Mouse (Mus musculus) right cerebral cortex, postnatal 25 days (tissue): Measurements from ENCODE around the gene Ap2a1.

Experiments used
- DNase-seq: peaks from one replicate; pipeline ENCODE4 v3.0.0; 2022

The Ap2a1 gene

DNA sequence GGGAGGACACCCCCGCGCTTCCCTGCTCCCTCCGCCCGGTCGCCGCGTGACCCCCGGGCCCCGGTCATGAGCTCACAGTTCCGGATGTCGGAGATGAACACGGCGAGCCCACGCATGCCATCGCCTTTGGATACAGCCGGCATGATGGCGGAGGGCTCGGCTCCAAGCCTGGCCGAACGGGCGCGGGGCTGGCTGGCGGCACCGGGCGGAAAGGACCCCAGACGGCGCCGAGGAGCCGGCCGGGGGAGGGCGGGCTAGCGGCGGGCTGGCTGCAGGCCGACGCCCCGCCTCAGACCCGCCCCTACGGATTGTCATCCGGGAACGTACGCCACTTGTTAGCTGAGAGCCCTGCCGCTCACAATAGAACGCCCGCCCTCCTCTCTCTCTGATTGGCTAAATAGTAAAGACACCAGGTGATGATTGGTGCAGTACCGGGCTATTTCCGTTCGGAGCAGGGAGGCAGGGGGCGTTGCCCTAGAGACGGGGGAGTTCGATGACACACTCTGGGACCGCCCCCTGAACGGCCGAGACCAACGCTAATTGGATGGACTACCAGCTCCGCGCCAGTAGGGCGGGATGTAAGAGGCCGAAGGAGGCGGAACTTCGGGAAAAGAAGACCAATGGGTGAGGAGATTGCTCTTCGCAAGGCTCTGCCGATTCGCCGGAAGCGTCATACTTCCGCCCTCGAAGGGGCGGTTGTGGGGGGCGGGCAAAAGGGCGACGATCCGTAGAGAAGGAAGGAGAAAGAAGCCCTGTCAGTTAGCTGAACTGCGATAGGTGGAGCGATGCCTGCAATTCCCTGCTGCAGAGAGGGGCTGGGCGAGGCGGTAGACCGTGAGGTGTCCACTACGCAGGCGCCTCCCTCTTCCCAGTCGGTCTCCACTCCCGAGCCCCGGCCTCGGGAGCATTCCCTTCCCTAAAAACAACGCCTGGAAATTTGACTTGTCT is at the start of gene Ap2a1:
Ap2a1 (minus strand) TSS at position 293 of the 948 bp plus-strand sequence.
- DNase-seq: peak; percentile 100

DNA sequence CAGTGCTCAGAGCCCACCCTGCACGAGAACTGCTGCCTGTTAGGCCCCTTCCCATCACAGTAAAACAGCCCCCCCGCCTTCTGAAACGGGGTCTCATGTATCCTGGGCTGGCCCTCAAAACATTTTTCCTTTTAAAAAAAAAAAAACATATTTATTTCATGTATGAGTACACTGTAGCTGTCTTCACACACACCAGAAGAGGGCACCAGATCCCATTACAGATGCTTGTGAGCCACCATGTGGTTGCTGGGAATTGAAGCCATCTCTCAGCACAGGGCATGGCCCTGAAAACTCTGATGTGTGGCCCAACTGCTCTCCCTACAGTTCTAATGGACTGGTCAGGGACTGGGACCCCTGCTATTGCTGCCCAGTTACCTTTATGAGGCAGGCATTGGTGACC is 49.0 kb upstream of the Ap2a1 start:
- DNase-seq: no peak

DNA sequence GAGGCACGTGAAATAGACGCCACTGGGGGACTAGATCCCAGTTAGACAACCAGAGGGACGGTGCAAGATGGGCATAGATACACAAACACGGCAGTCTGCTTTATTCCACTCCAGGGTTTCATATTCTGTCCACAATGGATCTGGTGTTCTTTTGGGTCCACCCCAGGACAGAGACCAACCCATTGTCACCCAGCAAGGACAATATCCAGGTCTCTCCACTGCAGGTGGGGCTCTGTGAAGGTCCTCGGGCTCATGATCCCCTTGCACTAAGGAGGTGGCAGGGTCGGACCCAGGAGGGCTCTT is 45.8 kb upstream of the Ap2a1 start:
- DNase-seq: no peak

DNA sequence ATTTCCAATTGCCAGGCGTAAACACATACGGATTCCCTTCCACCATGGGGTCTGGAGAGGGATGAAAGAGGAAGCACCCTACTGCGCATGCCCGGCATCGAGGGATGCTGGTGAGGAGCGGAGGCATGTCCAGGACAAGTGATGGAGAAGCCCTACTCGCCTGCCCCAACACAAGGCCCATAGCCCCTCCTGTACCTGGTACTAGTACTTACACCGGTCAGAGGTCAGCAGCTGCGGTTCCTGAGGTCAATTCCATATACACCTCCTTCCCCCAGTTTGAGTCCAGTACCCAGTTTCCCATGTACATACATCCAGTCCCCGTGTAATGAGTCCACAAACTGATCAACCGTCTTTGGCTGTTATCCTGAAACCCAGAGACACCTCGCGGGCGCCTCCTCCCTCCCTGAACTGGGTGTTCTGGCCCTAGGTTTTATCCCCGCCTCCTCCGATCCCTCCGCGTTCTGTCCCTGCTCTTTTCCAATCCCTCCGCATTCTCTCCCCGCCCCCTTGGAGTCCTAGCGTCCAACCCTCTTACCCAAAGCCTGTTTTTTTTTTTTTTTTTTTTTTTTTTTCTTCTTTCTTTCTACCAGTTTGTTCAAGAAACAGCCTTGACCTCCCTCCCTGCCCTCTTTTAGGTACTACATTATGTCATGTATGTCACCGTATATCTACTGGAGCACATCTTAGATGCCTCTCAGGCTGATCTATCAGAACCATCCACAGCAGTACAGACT is 45.3 kb upstream of the Ap2a1 start, which contains the start of gene Cpt1c:
Cpt1c (minus strand) TSS at position 469 of the 734 bp plus-strand sequence.
- peak; percentile 84 for DNase-seq

DNA sequence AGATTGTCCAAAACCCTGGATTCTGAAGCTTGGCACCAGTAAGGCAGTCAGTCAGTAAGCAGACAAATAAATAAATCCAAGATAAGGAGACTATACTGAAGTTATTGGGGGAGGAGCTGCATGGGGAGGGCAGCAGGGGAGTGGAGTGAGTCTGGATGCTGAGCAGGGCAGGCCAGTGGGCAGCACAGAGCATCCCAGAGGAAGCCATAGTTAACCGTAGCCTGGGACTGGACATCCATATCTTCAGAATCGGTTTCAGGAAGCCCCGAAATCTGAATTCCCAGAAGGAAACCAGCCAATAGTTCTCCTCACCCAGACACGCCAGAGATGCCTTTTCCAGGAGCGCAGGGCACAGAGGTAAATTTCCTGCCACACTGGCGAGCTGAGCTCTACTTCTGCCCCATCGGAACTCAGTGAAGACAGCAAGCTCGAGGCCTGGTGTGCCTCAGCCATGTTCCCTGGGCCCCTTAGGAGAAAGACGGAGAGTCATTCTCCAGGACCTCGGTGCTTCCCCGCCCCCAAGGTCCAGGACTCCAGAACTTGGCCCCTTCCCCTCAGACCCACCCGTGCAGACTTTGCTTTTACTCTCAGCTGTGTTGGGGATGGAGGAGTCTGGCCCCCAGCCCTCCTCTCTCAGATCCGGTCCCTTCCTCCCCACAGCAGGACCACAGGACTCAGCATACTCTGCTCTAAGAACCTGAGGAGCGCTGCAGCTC is 44.3 kb upstream of the Ap2a1 start:
- DNase-seq: no peak

DNA sequence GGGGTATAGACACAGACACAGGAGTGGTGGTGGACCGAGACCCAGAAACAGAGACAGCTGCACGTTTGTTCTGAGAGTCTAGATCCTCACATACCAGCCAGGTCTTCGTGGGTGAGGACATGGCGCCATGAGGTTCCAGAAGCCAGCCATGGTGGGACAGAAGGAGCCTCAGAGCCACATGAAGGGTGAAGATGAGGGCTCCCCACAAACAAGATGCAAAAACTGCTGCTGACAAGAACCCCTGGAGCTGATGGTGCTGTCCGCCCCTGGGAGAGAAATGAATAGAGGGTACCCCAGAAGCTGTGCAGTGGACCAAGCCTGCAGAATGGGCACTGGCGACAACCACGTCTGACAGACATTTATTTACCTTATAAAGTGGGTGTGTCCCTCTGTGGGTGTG is 41.8 kb upstream of the Ap2a1 start:
- DNase-seq: no peak

DNA sequence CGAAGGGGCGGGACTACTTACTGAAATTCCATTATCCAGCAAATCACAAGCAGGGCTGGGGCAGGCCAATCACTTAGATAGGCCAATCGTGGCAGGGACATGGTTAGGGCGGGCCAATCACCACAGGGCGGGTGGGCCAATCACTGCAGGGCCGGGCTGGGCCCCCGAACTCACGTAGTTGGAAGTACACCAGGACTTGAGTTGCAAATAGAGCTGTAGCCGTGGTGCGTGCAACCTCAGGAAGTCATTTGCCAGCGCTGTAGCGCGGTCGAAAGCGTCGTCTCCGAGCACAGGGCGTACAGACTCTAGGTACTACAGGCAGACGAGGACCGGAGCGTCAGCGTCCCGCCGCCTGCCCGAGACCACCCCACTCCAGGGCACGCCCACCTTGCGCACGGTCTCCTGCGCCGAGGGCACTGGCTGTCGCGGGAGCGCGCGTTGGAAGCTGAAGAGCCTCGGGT is 41.0 kb upstream of the Ap2a1 start:
- peak; percentile 81 for DNase-seq

DNA sequence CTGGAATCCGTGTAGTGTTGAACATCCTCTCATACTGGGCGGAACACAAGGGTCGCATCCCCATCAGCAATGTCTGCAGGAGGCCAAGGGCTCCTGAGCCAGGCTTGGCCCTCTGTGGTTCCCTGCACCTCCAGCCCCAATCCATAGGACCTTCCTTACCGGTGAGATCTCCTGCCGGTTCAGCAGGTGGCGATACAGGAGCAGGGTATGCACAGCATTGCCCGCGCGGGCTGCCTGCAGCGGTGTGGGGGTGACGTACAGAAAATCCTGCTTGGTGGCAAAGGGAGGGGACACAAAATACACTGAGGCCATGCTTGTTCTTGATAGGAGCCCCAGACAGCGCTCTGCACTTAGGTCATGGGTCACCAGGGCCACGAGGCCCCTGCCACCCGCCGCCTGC is 37.3 kb upstream of the Ap2a1 start:
- DNase-seq: no peak

DNA sequence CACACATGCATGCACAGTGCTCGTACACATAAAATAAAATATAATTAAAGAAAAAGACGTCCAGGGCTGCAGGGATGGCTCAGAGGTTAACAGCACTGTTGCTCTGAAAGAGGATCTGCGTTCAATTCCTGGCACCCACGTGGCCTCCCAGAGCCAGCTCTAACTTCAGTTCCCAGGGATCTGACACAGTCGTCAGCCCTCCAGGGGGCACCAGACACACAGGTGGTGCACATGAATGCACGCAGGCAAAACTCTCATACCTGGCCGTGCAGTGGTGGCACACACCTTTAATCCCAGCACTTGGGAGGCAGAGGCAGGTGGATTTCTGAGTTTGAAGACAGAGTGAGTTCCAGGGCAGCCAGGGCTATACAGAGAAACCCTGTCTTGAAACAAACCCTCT is 36.7 kb upstream of the Ap2a1 start:
- no peak for DNase-seq

DNA sequence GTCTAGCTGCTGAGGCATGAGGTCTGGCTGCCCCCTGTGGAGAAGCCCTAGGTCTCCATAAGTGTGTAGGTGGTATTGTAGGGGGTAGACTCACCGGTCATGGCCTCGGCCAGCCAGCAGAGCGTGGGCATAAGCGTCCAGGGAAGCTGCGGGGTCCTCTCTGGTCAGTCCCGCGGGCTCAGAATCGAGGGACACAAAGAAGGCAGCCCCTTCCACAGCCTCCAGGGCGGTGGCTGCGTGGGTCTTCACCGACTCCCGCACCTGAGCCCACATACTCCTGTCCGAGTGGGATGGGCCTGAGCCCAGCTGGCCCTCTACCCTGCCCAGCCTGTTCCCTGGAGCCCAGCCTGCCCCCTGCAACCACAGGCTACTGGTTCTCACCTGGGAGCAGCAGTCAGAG is 35.7 kb upstream of the Ap2a1 start:
- no peak for DNase-seq

DNA sequence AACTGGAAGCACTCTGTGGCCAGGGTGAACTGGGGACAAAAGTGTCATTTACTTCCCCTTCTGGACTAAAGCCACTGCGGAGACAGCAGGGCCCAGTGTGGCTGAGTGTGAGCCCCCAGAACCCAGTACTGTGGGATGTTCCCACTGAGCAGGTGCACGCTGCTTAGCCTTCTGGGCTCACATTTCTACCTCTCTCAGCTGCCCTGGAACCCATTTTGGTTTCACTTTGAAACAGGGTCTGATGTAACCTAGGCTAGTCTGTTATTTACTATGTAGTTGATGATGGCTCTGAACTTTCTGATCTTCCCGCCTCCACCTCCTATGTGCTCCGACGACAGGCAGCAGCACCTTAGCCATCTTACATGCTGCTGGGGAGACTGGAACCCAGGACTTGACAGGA is 33.5 kb upstream of the Ap2a1 start:
- no peak for DNase-seq

DNA sequence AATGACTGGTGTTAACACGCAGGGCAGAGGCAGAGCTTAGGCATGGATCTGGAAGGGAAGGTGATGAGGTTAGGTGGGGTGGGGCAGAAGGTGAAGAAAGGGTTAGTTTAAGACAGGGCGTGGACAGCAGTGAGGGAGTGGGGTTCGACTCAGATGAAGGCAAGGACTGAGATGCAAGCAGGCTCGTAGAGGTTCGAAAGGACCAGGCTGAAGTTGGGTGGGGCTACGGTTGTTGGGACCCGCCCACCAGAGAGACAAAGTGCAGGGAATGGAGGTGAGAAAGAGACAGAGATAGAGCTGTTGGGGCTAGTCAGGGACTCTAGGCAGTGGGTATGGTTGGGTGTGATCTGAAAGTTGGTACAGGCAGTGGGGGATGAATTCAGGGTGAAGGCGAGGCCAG is 33.0 kb upstream of the Ap2a1 start:
- no peak for DNase-seq

DNA sequence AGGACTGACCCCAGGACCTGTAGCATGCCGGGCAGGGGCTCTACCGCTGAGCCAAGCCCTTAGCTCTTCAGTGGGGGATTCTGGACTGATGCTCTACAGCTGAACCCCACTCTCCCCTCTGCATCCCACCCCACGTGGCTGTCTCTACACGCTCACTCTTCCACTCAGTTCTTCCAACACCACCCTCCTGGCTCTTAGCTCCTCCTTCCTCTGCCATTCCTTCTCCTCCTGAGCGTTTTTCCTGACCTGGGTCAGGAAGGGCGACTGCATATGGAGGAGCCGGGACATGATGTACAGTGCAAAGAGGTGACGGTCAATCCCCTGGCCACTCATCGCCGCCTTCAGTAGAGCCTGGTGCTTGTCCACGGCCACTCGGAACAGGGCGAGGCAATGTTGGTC is 31.2 kb upstream of the Ap2a1 start:
- no peak for DNase-seq

DNA sequence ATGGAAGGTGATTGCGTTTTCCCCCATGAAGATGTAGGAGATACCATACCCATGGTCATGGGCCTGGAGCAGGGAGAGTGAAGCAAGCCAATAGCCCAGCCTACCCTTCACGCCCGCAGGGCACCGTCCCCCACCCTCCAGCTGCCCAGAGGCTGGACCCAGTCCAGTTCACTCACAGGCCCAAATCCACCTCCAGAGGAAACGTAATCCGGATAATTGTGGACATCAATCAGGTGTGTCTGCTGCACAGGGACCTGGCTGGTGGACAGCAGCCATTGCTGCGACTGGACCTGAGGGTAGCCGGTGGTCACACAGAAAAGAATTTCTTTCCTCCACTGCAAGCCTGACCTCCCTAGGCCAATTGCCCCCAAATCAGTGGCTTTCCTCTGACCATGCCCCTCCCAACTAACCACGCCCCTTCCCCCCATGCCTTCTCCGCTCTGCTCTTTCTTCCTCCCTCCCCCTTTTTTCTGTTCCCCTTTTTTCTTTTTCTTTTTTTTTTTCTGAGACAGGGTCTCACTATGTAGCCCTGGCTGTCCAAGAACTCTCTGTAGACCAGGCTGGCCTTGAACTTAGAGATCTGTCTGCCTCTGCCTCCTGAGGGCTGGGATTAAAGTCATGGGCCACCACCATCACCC is 30.7 kb upstream of the Ap2a1 start:
- no peak for DNase-seq

DNA sequence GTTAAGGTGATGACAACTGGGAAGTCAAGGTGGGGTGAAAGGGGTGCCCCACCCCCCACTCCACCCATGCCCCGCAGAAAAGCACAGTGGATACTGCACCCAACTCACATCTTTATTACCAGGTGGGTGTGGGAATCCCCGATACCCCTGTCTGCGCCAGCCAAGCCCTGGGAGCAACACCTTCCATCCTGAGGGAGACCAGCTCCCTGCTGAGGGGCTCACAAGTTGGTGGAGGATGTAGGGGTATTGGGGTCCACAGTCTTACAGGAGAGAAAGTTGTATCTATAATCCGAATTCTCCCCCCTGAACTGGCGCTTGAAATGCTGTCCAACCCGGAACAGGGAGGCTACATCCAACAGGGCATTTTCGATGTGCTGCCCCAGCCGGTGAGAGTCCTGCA is 30.0 kb upstream of the Ap2a1 start:
- DNase-seq: no peak

DNA sequence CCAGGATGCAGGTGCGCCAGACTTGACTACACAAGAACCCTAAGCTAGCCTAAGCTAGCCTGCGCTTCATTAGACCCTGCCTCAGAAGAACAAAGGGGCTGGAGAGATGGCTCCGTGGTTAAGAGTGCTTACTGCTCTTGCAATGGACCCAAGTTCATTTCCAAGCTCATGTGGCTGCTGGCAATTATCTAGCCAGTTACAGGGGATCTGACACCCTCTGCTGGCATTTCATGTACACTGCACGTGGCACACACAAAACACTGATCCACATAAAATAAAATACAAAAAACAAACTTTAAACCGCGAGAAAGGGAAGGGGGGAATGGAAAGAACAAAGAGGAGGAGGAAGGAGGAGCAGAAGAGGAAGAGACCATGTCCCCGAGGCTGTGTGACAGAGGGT is 28.9 kb upstream of the Ap2a1 start:
- DNase-seq: no peak

DNA sequence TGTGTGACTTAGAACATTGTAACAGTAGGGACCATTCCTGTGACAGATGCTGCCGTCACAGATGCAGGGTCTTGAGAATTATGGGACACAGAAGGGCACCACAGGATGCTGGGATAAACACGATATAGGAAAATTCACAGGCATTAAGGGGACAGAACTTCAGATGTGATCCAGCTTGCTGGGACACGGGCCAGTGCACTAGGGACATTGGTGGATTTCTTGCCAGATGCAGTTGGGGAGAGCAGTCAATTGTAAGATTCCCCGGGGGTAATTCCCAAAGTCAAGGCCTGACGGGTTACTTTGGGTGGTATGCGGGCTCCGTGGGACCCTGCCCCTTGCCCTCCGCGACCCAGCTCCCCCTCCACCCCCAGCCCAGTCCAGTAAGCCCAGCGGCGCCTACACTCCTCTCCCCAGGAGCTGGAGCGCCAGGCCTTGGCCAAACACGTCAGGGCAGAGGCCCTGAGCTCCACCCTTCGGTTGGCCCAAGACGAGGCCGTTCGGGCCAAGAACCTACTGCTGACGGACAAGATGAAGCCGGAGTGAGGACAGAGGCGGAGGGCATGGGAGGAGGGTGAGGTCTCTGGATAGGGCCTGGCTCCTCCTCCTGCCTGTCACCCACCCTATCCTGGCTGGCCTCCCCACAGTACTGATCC is 28.0 kb upstream of the Ap2a1 start:
- no peak for DNase-seq

DNA sequence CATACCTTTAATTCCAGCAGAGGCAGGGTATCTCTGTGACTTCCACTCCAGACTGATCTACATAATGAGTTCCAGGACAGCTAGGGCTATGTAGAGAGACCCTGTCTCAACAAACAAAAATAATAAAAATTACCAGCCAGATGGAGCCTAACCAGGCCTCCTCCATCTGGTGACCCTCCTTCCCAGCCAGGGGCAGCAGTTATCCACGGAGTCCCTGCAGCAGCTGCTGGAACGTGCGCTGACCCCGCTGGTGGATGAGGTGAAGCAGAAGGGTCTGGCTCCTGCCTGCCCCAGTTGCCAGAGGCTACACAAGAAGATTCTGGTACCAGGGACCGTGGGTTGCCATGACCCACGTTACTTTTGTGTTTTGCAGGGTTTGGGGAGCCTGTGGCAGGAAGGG is 27.0 kb upstream of the Ap2a1 start:
- no peak for DNase-seq

DNA sequence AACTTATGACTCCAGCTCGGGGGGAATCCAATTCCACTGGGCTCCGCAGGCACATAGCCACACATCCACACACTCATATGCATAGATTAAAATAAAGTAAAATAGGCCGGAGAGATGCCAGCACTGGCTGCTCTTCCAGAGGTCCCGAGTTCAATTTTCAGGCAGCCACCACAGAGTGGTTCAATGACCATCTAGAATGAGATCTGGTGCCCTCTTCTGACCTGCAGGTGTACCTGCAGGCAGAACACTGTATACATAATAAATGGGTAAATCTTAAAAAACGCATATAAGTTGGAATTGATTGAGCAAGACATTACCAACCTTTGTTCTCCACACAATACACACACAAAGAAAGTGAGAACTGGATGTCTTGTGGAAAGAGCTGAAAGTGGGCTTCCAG is 26.3 kb upstream of the Ap2a1 start:
- DNase-seq: no peak

DNA sequence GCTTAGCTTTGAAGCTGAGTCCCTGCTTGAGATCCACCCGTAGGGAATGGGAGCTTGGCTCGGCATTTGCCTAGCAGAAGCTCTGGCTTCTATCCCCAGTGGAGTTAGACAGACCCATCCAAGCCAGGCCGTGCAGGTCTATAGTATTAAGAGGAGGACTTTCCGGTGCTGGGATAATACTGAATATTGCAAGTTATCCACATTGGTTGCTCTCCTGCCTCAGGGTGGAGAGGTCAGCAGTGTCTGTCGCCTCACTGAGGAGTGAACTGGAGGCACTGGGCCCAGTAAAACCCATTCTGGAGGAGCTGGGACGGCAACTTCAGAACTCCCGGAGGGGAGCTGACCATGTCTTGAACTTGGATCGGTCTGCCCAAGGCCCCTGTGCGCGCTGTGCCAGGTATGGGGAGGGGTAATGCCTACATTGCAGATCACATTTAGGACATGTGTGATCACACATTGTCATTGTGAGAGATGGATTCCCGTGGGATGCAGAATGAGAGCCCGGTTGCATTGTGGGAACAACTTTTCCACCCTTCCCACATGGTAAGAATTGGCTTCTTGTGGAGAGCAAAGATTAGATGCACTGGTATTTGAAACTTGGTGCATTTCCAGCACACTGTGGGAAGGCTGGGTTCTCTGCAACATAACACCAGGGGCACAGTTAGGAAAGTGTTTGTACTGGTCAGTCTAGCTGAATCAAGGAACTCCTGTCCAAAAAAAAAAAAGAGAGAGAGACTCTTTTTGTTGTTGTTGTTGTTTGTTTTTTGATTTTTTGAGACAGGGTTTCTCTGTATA is 25.0 kb upstream of the Ap2a1 start:
- no peak for DNase-seq

DNA sequence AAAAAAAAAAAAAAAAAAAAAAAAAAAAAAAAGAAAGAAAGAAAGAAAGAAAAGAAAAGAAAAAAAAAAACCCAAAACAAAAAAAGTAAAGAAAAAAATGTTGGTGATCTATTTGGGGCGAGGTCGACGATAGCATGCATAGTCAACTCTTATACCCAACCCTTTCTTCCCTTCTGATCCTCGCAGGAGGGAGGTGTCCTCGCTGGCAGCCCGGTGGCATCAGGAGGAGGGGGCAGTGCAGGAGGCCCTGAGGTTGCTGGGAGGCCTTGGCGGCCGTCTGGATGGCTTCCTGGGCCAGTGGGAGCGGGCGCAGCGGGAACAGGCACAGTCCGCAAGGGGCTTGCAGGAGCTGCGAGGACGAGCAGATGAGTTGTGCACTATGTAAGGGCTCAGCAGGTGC is 24.3 kb upstream of the Ap2a1 start:
- DNase-seq: no peak
